Mouse (Mus musculus) liver, embryonic 13.5 days (tissue): Measurements from ENCODE around the gene Nub1. TPM values are rescaled to one million over a fixed set of nuclear protein-coding genes. Genes with fewer than 3 reads are reported as not detected.

Experiments
- ATAC-seq: fragments of 200-750 bp; cut with Nextera tagmentation; 2 replicates; pipeline ENCODE4 v1.8.0; 2017; ENCODE audit warnings: low read depth, mild to moderate bottlenecking, moderate number of reproducible peaks, moderate library complexity
- DNase-seq: peaks from one replicate; pipeline ENCODE4 v3.0.0; 2022
- H3K27ac ChIP-seq: fragments of 300-500 bp; sonication (generic); 2 replicates; pipeline ENCODE4 v1.5.1; 2015; ENCODE audit warnings: moderate library complexity, mild to moderate bottlenecking, inconsistent platforms
- H3K27me3 ChIP-seq: fragments of 300-500 bp; sonication (generic); 2 replicates; pipeline ENCODE4 v1.6.1; 2015; ENCODE audit warnings: mild to moderate bottlenecking, inconsistent platforms
- H3K36me3 ChIP-seq: fragments of 300-500 bp; sonication (generic); 2 replicates; pipeline ENCODE4 v1.6.1; 2015; ENCODE audit warnings: mild to moderate bottlenecking, inconsistent platforms
- H3K4me1 ChIP-seq: fragments of 300-500 bp; sonication (generic); replicated peaks from 2 replicates; pipeline ENCODE4 v1.6.1; 2015; ENCODE audit warnings: inconsistent platforms
- H3K4me2 ChIP-seq: fragments of 300-500 bp; sonication (generic); 2 replicates; pipeline ENCODE4 v1.6.1; 2015; ENCODE audit warnings: inconsistent platforms, mild to moderate bottlenecking, moderate library complexity
- H3K4me3 ChIP-seq: fragments of 300-500 bp; sonication (generic); replicated peaks from 2 replicates; pipeline ENCODE4 v1.5.1; 2015; ENCODE audit warnings: mild to moderate bottlenecking, inconsistent platforms
- H3K9ac ChIP-seq: fragments of 300-500 bp; sonication (generic); 2 replicates; pipeline ENCODE4 v1.6.1; 2015; ENCODE audit warnings: mild to moderate bottlenecking, inconsistent platforms
- H3K9me3 ChIP-seq: fragments of 300-500 bp; sonication (generic); replicated peaks from 2 replicates; pipeline ENCODE4 v1.6.1; 2016; ENCODE audit warnings: inconsistent platforms
- WGBS: fragments of 180-500 bp; shearing (Covaris S2); methylation state at CpG from one replicate; pipeline ENCODE4 v1.1.7; 2015; ENCODE audit not compliant: insufficient replicate concordance; 5-methylcytosine and 5-hydroxymethylcytosine counted together
- polyA plus RNA-seq: library from polyadenylated mRNA; unstranded; fragments of >200 nt; fragmentation: Nextera tagmentation; extraction: Ambion mirVana; gene quantifications from 2 replicates; pipeline ENCODE4 v1.2.1, GENCODE M21; 2015

Nub1 gene
- polyA plus RNA-seq, 1 experiment from 2014 or later: 12.3 TPM

GRCm38 (mm10) chr5:24704615-24705014 is 19.3 kb downstream of the Nub1 start:
- no peak overlapping the region for H3K27ac ChIP-seq
- 86% methylated on average over 8 of the region's 8 CpGs for WGBS

GRCm38 (mm10) chr5:24709962-24710361 is 24.6 kb downstream of the Nub1 start:
- DNase-seq: no peak
- H3K36me3 ChIP-seq: peaks cover 71% of the 10 kb centered on the region
- no peak overlapping the region for H3K27ac ChIP-seq

More at GRCm38 (mm10) chr5:24704615-24705014, 19.3 kb downstream of the Nub1 start:
- no peaks in the 10 kb centered on the region for H3K9me3 ChIP-seq
- DNase-seq (no peak), ATAC-seq (no peak)
- no peak overlapping the region for H3K4me2 ChIP-seq
- H3K9ac ChIP-seq: no peak overlapping the region
- peaks cover 98% of the 10 kb centered on the region for H3K36me3 ChIP-seq
- H3K4me3 ChIP-seq: no peak overlapping the region
- H3K4me1 ChIP-seq: peaks cover 3% of the 10 kb centered on the region; the same call in 1 of the 2 replicates
- no peaks in the 10 kb centered on the region for H3K27me3 ChIP-seq

GRCm38 (mm10) chr5:24711615-24712014 is 26.3 kb downstream of the Nub1 start:
- no peak overlapping the region for H3K9ac ChIP-seq
- H3K4me1 ChIP-seq: peaks cover 17% of the 10 kb centered on the region
- 0 out of 2 replicates have a peak, but pooled peaks cover 2% of the 10 kb centered on the region for H3K9me3 ChIP-seq
- no peaks in the 10 kb centered on the region for H3K27me3 ChIP-seq
- H3K36me3 ChIP-seq: peaks cover 54% of the 10 kb centered on the region
- 82% methylated on average over 6 of the region's 6 CpGs for WGBS
- ATAC-seq: no peak
- no peak overlapping the region for H3K4me3 ChIP-seq
- H3K4me2 ChIP-seq: no peak overlapping the region
- no peak for DNase-seq
- no peak overlapping the region for H3K27ac ChIP-seq

More at GRCm38 (mm10) chr5:24709962-24710361, 24.6 kb downstream of the Nub1 start:
- no peak overlapping the region for H3K4me2 ChIP-seq
- no peak overlapping the region for H3K9ac ChIP-seq
- H3K9me3 ChIP-seq: 0 out of 2 replicates have a peak, but pooled peaks cover 2% of the 10 kb centered on the region
- H3K4me1 ChIP-seq: peaks cover 16% of the 10 kb centered on the region
- H3K4me3 ChIP-seq: no peak overlapping the region
- ATAC-seq: peak; percentile 53; the same call in 1 of the 2 replicates
- 71% methylated on average over 2 of the region's 2 CpGs for WGBS
- H3K27me3 ChIP-seq: no peaks in the 10 kb centered on the region

GRCm38 (mm10) chr5:24713199-24713598 is 27.9 kb downstream of the Nub1 start:
- Histone ChIP-seq H3K27ac (no peak overlapping the region), H3K4me2 (no peak overlapping the region), H3K4me1 (peaks cover 25% of the 10 kb centered on the region), H3K9me3 (0 out of 2 replicates have a peak, but pooled peaks cover 2% of the 10 kb centered on the region), H3K36me3 (peaks cover 38% of the 10 kb centered on the region), H3K9ac (no peak overlapping the region), H3K27me3 (no peaks in the 10 kb centered on the region), H3K4me3 (no peak overlapping the region)
- 70% methylated on average over 2 of the region's 2 CpGs for WGBS
- ATAC-seq: no peak
- no peak for DNase-seq

GRCm38 (mm10) chr5:24713987-24714386 is 28.7 kb downstream of the Nub1 start:
- ATAC-seq (no peak), DNase-seq (no peak)
- H3K9ac ChIP-seq: no peak overlapping the region
- H3K4me3 ChIP-seq: no peak overlapping the region
- H3K9me3 ChIP-seq: 0 out of 2 replicates have a peak, but pooled peaks cover 2% of the 10 kb centered on the region
- 68% methylated on average over 6 of the region's 6 CpGs for WGBS
- peaks cover 31% of the 10 kb centered on the region for H3K36me3 ChIP-seq
- H3K27me3 ChIP-seq: no peaks in the 10 kb centered on the region
- H3K27ac ChIP-seq: no peak overlapping the region
- H3K4me2 ChIP-seq: no peak overlapping the region
- peaks cover 25% of the 10 kb centered on the region for H3K4me1 ChIP-seq

- no peak overlapping the region for H3K27ac ChIP-seq
- H3K4me2 ChIP-seq: no peak overlapping the region
- peak; percentile 23; the same call in 1 of the 2 replicates for ATAC-seq
- H3K36me3 ChIP-seq: no peaks in the 10 kb centered on the region
- WGBS: 71% methylated on average over 6 of the region's 6 CpGs
- peaks cover 10% of the 10 kb centered on the region for H3K4me1 ChIP-seq
- DNase-seq: no peak
- H3K4me3 ChIP-seq: no peak overlapping the region
- no peaks in the 10 kb centered on the region for H3K27me3 ChIP-seq
- H3K9me3 ChIP-seq: no peaks in the 10 kb centered on the region
- H3K9ac ChIP-seq: no peak overlapping the region
Measured at GRCm38 (mm10) chr5:24718076-24718475, 32.7 kb downstream of the Nub1 start.

GRCm38 (mm10) chr5:24719852-24720251 is 34.5 kb downstream of the Nub1 start:
- Histone ChIP-seq H3K36me3 (no peaks in the 10 kb centered on the region), H3K27ac (no peak overlapping the region), H3K9ac (no peak overlapping the region), H3K4me3 (no peak overlapping the region), H3K4me1 (peaks cover 8% of the 10 kb centered on the region), H3K9me3 (no peaks in the 10 kb centered on the region), H3K4me2 (no peak overlapping the region), H3K27me3 (no peaks in the 10 kb centered on the region)
- 53% methylated on average over 3 of the region's 3 CpGs for WGBS
- ATAC-seq (no peak), DNase-seq (no peak)

GRCm38 (mm10) chr5:24723527-24724269 is 38.4 kb downstream of the Nub1 start:
- Histone ChIP-seq H3K27me3 (peaks cover 10% of the 10 kb centered on the region), H3K9me3 (no peaks in the 10 kb centered on the region), H3K36me3 (no peaks in the 10 kb centered on the region), H3K4me3 (no peak overlapping the region), H3K27ac (no peak overlapping the region), H3K4me1 (no peaks in the 10 kb centered on the region; the same call in 1 of the 2 replicates), H3K9ac (no peak overlapping the region), H3K4me2 (no peak overlapping the region)
- DNase-seq (no peak), ATAC-seq (no peak)
- 57% methylated on average over 11 of the region's 11 CpGs for WGBS

GRCm38 (mm10) chr5:24724270-24724634 is 38.9 kb downstream of the Nub1 start:
- Histone ChIP-seq H3K9me3 (no peaks in the 10 kb centered on the region), H3K4me1 (no peaks in the 10 kb centered on the region; the same call in 1 of the 2 replicates), H3K9ac (no peak overlapping the region), H3K27me3 (peaks cover 16% of the 10 kb centered on the region), H3K27ac (peak overlapping the region; percentile 23; the same call in 1 of the 2 replicates), H3K4me3 (no peak overlapping the region), H3K36me3 (no peaks in the 10 kb centered on the region), H3K4me2 (no peak overlapping the region)
- 72% methylated on average over 5 of the region's 5 CpGs for WGBS
- DNase-seq (no peak), ATAC-seq (no peak)

- no peak overlapping the region for H3K9ac ChIP-seq
- ATAC-seq (no peak), DNase-seq (no peak)
- no peaks in the 10 kb centered on the region for H3K36me3 ChIP-seq
- peaks cover under 1% of the 10 kb centered on the region; the same call in 1 of the 2 replicates for H3K4me1 ChIP-seq
- peaks cover 21% of the 10 kb centered on the region for H3K27me3 ChIP-seq
- H3K4me2 ChIP-seq: no peak overlapping the region
- WGBS: 59% methylated on average over 5 of the region's 5 CpGs
- H3K9me3 ChIP-seq: no peaks in the 10 kb centered on the region
- H3K4me3 ChIP-seq: no peak overlapping the region
- peak overlapping the region; percentile 23; the same call in 1 of the 2 replicates for H3K27ac ChIP-seq
Measured at GRCm38 (mm10) chr5:24724805-24725204, 39.5 kb downstream of the Nub1 start.

GRCm38 (mm10) chr5:24725897-24726296 is 40.6 kb downstream of the Nub1 start:
- Histone ChIP-seq H3K9ac (no peak overlapping the region), H3K4me2 (no peak overlapping the region), H3K9me3 (no peaks in the 10 kb centered on the region), H3K4me1 (peaks cover 11% of the 10 kb centered on the region), H3K27ac (no peak overlapping the region), H3K36me3 (no peaks in the 10 kb centered on the region), H3K27me3 (peaks cover 32% of the 10 kb centered on the region), H3K4me3 (no peak overlapping the region)
- DNase-seq: no peak
- ATAC-seq: no peak
- WGBS: 60% methylated on average over 6 of the region's 6 CpGs
